Mouse (Mus musculus) left cerebral cortex, postnatal 25 days (tissue): ENCODE measurements around the gene Ube2e1. TPM values are rescaled to one million over a fixed set of nuclear protein-coding genes. Genes with fewer than 3 reads are reported as not detected.

Source experiments
- DNase-seq, 2 experiments: peaks; one replicate each; pipeline ENCODE4 v3.0.0; 2022; ENCODE audit warnings: low spot score in 2 of 2, mixed read lengths in 1 of 2
- intact Hi-C: fragments of 180-260 bp; cut with DNase I; formaldehyde crosslinking; loops from one replicate; pipeline ENCODE4 v1.15.1; 2025
- total RNA-seq, 2 experiments: library from RNA; stranded (reverse); gene quantifications; 2 replicates each; pipeline ENCODE4 v1.2.3; 2021

Ube2e1 gene
- total RNA-seq, 2 experiments from 2014 or later, result 116 to 119 TPM

- intact Hi-C loops, result loop anchor here (2.0 kb wide), 1 partner anchor 60 kb away; the partner anchor contains the start of genes Nkiras1 and Rpl15
- peak; percentile 36 to 51 for DNase-seq
These were observed 618 bp downstream of the Ube2e1 start for GRCm38 (mm10) chr14:18330789-18331692.

GRCm38 (mm10) chr14:18326968-18327672 is 4.5 kb downstream of the Ube2e1 start:
- intact Hi-C loops, result no loop called here
- DNase-seq, result peak; percentile 17 to 22

GRCm38 (mm10) chr14:18317457-18318411 is 13.9 kb downstream of the Ube2e1 start:
- no peak for DNase-seq
- intact Hi-C loops, result no loop called here

- intact Hi-C loops, result loop anchor here (10.0 kb wide), 1 partner anchor 251 kb away; no protein-coding TSS in a partner anchor
- DNase-seq, result no peak
These were observed 27.5 kb downstream of the Ube2e1 start for GRCm38 (mm10) chr14:18304165-18304564.

- intact Hi-C loops, result loop anchor here (10.0 kb wide), 1 partner anchor 252 kb away; no protein-coding TSS in a partner anchor
- peak; percentile 71 to 93 for DNase-seq
These were observed 28.4 kb downstream of the Ube2e1 start for GRCm38 (mm10) chr14:18303262-18303661.

- intact Hi-C loops, result loop anchor here (10.0 kb wide), 1 partner anchor 252 kb away; no protein-coding TSS in a partner anchor
- no peak for DNase-seq
These were observed 28.9 kb downstream of the Ube2e1 start for GRCm38 (mm10) chr14:18302750-18303149.

- DNase-seq, result no peak
- intact Hi-C loops, result loop anchor here (10.0 kb wide), 1 partner anchor 253 kb away; no protein-coding TSS in a partner anchor
These were observed 30.1 kb downstream of the Ube2e1 start for GRCm38 (mm10) chr14:18301591-18301990.

GRCm38 (mm10) chr14:18300676-18301075 is 31.0 kb downstream of the Ube2e1 start:
- no peak for DNase-seq
- intact Hi-C loops, result loop anchor here (10.0 kb wide), 1 partner anchor 254 kb away; no protein-coding TSS in a partner anchor

GRCm38 (mm10) chr14:18298874-18299273 is 32.8 kb downstream of the Ube2e1 start:
- no peak for DNase-seq
- intact Hi-C loops, result no loop called here

GRCm38 (mm10) chr14:18297441-18297840 is 34.2 kb downstream of the Ube2e1 start:
- no peak for DNase-seq
- intact Hi-C loops, result no loop called here

GRCm38 (mm10) chr14:18292578-18292977 is 39.1 kb downstream of the Ube2e1 start:
- intact Hi-C loops, result no loop called here
- DNase-seq, result no peak

- intact Hi-C loops, result no loop called here
- DNase-seq, result peak in 1 of 2 experiments; percentile 78
These were observed 39.5 kb downstream of the Ube2e1 start for GRCm38 (mm10) chr14:18292111-18292510.

GRCm38 (mm10) chr14:18287391-18287790 is 44.3 kb downstream of the Ube2e1 start:
- intact Hi-C loops, result no loop called here
- DNase-seq, result no peak

GRCm38 (mm10) chr14:18286441-18286840 is 45.2 kb downstream of the Ube2e1 start:
- no peak for DNase-seq
- intact Hi-C loops, result no loop called here

GRCm38 (mm10) chr14:18285476-18285875 is 46.2 kb downstream of the Ube2e1 start:
- intact Hi-C loops, result no loop called here
- no peak for DNase-seq

- DNase-seq, result peak in 1 of 2 experiments; percentile 24
- intact Hi-C loops, result no loop called here
These were observed 47.1 kb downstream of the Ube2e1 start for GRCm38 (mm10) chr14:18284581-18284980.

GRCm38 (mm10) chr14:18280375-18280774 is 51.3 kb downstream of the Ube2e1 start:
- DNase-seq, result peak in 1 of 2 experiments; percentile 55
- intact Hi-C loops, result no loop called here

GRCm38 (mm10) chr14:18274526-18274925 is 57.1 kb downstream of the Ube2e1 start:
- no peak for DNase-seq
- intact Hi-C loops, result loop anchor here (5.0 kb wide), 2 partner anchors 52 to 618 kb away; partner anchors contain the start of gene Ube2e2

- DNase-seq, result no peak
- intact Hi-C loops, result loop anchor here (1.0 to 5.0 kb wide), 4 partner anchors 32 to 621 kb away; partner anchors contain the start of genes Nr1d2, Ube2e1 and Ube2e2
These were observed 60.0 kb downstream of the Ube2e1 start for GRCm38 (mm10) chr14:18271666-18272065.
